Mouse (Mus musculus): Measurements from ENCODE around the gene Rhox8. TPM values are rescaled to one million over a fixed set of nuclear protein-coding genes. Genes with fewer than 3 reads are reported as not detected.

The Rhox8 gene
- not detected for total RNA-seq (2023)

DNA sequence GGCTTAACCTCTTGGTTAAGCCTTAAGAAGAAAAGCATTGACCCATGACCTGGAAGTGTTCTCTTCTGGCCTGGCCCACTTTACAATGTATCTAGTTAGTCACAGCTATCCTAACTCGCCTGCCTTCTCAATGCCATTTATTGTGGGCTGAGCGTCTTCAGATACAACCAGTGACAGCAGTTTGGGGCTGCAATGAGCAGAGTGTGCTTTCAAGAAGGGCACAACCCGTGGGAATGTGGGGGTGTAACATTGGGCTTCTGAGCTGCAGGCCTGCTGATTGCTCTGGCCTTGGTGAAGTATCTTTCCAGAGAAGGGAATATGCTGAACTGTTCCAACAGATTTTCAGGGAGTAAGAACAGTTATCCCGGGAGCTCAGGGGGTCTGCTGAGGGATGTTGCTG, at the start of gene Rhox8:
TSS of gene Rhox8 (minus strand) at position 101 of the 400 bp plus-strand sequence.

GRCm38 (mm10) chrX:37901670-37902069, 22.9 kb upstream of the Rhox8 start, which contains the start of gene Rhox9:
TSS of gene Rhox9 (minus strand) at chrX:37901770.

GRCm38 (mm10) chrX:37897132-37897531, 18.4 kb upstream of the Rhox8 start, which contains the start of gene Rhox7b:
TSS of gene Rhox7b (minus strand) at chrX:37897232.

DNA sequence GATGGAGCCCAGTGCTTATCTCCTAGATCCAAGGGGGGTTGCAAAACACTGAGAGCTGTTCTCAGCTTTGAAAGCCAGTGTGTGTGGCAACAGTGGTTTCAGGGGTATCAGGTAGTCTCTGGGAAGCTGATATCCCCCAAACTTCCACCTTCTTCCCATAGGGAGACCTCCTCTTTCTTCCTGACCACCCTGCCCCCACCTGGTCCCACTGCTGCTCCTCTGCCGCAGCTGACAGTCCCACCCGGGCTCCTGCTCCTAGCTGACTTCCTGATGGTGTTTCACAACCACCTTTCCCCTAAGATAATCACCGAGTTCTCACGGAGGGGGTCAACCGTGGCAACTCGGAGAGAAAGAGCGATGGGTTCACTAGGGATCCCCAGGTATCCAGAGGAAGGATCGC, 47.4 kb downstream of the Rhox8 start, which contains the start of gene Rhox7a:
TSS of gene Rhox7a (plus strand) at position 301 of the 400 bp plus-strand sequence.

DNA sequence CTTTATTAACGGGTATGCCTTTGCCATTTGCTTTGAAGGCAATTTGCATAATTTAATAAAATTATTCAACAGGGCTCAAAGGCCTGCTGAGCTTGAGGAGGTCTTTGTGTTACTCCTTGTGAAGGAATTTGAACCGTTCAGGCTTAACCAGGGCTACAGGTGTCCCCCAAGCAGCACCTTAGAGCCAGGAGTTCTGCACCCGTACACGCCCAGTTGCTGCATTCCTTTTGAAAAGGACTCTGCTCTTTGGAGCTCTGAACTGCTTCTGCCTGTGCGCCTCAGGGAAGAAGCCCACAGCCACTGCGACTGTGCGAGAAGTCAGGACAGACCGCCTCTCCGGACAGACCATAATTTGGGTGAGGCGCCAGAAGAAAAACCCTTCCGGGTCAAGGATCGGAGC, 52.1 kb downstream of the Rhox8 start, which contains the start of gene Rhox6:
TSS of gene Rhox6 (plus strand) at position 301 of the 400 bp plus-strand sequence.

Other genes starting within 250 kb of the Rhox8 start
- gene Rhox2g, start 235.5 kb downstream of the Rhox8 start, total RNA-seq (2023): not detected
- gene Rhox4g, start 227.6 kb downstream of the Rhox8 start, total RNA-seq (2023): not detected
- not detected for gene Rhox3h, start 210.2 kb downstream of the Rhox8 start, total RNA-seq (2023)
- not detected for gene Rhox2h, start 205.7 kb downstream of the Rhox8 start, total RNA-seq (2023)
- not detected for gene Rhox5, start 74.1 kb downstream of the Rhox8 start, total RNA-seq (2023)
- not detected for gene Rhox6, start 52.0 kb downstream of the Rhox8 start, total RNA-seq (2023)
- not detected for gene Rhox7a, start 47.3 kb downstream of the Rhox8 start, total RNA-seq (2023)
- gene Rhox7b, start 18.3 kb upstream of the Rhox8 start, total RNA-seq (2023): not detected
- not detected for gene Rhox9, start 22.8 kb upstream of the Rhox8 start, total RNA-seq (2023)
- not detected for gene Btg1-ps1, start 139.9 kb upstream of the Rhox8 start, total RNA-seq (2023)
- gene Btg1-ps2, start 164.2 kb upstream of the Rhox8 start, total RNA-seq (2023): not detected
- not detected for gene Rhox10, start 187.5 kb upstream of the Rhox8 start, total RNA-seq (2023)
- not detected for gene Rhox11, start 206.2 kb upstream of the Rhox8 start, total RNA-seq (2023)
- not detected for gene Rhox12, start 232.0 kb upstream of the Rhox8 start, total RNA-seq (2023)
- gene Rhox13, start 242.3 kb upstream of the Rhox8 start, total RNA-seq (2023): not detected